Mouse (Mus musculus): ENCODE data around the gene Spib. TPM values are rescaled to one million over a fixed set of nuclear protein-coding genes. Genes with fewer than 3 reads are reported as not detected.
A peak's percentile ranks its signal among the peaks of the same experiment; 100 is the strongest.

Gene Spib
- total and polyA plus RNA-seq, 3 experiments = 0.31 to 0.58 (median 0.40) TPM

DNA sequence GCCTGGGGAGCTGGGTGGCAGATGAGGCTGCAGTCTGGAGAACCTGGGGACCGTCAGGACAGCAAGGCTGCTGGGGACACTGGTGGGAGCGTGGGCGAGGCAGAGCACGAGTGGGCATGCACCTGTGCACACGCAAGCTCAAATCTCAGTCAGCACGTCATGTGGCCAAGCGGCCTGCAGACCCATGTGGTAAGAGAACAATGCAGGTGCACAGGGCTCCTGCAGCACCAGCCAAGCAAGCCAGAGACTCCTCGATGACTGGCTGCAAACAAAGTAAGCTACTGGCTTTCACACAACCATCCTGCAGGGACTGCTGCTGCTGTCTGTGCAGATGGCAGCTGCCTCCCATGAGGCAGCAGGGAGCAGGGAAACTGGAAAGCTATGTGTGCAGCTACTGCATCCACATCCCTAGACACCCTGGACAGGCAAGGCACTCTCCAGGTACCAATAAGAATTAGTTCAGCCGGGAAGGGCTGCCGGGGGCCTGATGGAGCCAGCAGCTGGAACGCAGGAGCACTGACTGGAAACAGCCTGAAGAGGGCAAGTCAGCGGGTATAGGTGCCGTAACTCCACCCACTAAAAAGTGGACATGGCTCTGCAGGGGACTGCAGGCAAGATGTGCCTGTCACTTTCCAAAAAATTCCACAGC, 44.8 kb downstream of the Spib start:
- no peak for DNase-seq

DNA sequence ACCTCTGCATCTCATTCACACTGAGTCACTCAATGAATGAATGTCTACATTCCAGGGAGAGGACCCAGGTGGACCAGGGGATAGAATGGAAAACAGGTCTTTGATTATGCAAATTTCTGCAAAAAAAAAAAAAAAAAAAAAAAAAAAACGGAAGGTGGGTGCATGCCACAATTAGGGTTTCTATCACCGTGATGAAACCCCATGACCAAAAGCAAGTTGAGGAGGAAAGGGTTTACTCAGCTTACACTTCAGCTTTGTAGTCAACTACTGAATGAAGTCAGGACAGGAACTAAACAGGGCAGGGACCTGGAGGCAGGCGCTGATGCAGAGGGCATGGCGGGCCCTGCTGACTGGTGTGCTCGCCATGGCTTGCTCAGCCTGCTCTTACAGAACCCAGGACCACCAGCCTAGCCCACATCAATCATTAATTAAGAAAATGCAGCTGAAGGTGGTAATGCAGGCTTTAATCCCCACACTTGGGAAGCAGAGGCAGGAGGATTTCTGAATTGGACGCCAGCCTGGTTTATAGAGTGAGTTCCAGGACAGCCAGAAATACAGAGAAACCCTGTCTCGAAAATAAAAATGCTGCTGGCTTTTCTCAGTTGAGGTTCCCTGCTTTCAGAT, 46.2 kb downstream of the Spib start:
- DNase-seq = no peak

DNA sequence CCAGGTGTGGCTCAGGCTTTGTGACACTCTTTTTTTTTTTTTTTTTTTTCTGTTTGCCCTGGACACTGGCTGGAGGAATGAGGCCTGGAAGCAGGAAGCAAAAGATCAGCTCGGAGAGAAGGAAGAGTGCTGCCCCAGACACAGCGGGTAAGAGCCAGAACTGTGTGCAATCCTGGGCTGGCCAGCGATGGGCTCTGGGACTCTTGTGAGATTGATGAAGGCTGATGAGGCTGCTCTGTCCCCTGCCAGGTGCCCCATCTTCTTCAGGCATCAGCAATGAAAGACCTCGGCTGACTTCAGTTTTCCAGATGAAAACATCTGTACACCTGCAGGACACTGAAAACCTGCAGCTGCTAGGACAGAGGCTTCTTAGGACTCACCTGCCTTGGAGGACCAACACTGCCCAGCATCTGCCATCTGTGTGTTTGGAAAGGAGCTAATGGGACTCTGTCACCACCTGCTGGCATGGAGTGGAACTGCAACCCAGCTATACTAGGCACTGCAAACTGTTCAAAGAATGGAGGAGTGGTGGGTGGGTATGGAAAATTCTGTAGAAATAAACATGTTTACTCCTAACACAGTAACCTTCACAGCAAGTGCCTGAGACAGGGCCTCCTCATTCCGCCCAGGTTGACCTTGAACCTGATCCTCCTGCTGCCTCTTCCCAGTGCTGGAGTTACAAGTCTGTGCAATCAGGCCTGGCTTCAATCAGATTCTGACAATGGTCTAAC, 46.9 kb downstream of the Spib start:
- peak; percentile 68 for DNase-seq

DNA sequence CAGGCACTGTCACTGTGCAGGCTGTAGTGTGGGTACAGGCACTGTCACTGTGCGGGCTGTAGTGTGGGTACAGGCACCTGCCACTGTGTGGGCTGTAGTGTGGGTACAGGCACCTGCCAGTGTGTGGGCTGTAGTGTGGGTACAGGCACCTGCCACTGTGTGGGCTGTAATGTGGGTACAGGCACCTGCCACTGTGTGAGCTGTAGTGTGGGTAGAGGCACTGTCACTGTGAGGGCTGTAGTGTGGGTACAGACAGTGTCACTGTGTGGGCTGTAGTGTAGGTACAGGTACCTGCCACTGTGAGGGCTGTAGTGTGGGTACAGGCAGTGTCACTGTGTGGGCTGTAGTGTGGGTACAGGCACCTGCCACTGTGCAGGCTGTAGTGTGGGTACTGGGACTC, 47.8 kb downstream of the Spib start:
- no peak for DNase-seq

DNA sequence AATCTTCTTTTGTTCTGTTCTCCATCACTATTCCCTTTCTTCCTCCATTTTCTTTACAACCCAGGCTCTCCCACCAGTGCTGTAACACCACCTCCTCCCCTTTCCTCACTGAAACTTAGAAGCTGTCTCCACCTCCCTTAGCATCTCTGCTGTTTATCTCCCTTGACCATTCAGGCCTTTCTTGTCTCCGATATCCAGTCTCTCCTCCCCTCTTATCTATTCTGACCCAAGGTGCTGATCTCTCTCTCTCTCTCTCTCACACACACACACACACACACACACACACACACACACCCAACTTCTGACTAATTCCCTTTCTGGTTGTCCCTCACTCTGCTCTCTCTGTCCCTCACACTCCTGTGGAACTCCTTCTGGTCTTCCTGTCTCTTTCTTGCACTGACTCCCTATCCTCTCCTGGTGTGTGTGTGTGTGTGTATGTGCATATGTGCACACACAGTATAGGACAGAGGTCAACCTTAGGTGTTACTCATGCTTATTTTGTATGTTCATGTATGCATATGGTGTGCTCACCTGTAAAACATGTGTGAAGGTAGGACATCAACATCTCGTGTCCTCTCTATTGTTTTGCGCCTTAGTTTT, 48.9 kb downstream of the Spib start:
- DNase-seq = no peak

Small RNA genes lying within 50 kb of the gene (microRNA-seq; reads per million reads assigned to microRNA genes)
- gene Mir7053 = 0.22 to 0.41 reads per million in 2 experiments

Other genes starting within 250 kb of the Spib start
- gene Clec11a, start 225.2 kb downstream of the Spib start, total RNA-seq (2021) = 1 to 10 TPM; 4.6 to 5.1 TPM
- gene Clec11a, start 225.2 kb downstream of the Spib start, polyA plus RNA-seq (2012; rRNA removed) = 11.4 and 13.0 TPM in 2 replicates
- gene Shank1, start 221.8 kb downstream of the Spib start, total RNA-seq (2021) = 1 to 10 TPM; 8.0 to 9.1 TPM
- 2.5 and 2.9 TPM in 2 replicates for gene Shank1, start 221.8 kb downstream of the Spib start, polyA plus RNA-seq (2012; rRNA removed)
- 1 to 10 TPM; 4.8 to 6.2 TPM for gene Syt3, start 148.0 kb downstream of the Spib start, total RNA-seq (2021)
- 12.1 and 16.0 TPM in 2 replicates for gene Syt3, start 148.0 kb downstream of the Spib start, polyA plus RNA-seq (2012; rRNA removed)
- 1 to 10 TPM in 1 of 2 experiments, under 1 TPM in 1; 0.66 to 1.2 TPM for gene 1700008O03Rik, start 146.3 kb downstream of the Spib start, total RNA-seq (2021)
- 1.6 and 2.3 TPM in 2 replicates for gene 1700008O03Rik, start 146.3 kb downstream of the Spib start, polyA plus RNA-seq (2012; rRNA removed)
- gene Lrrc4b, start 103.1 kb downstream of the Spib start, total RNA-seq (2021) = 1 to 10 TPM; 5.1 to 8.5 TPM
- gene Lrrc4b, start 103.1 kb downstream of the Spib start, polyA plus RNA-seq (2012; rRNA removed) = 10.3 and 16.3 TPM in 2 replicates
- under 1 TPM in 1 of 2 experiments, not detected in 1; 0.75 TPM for gene Aspdh, start 66.7 kb downstream of the Spib start, total RNA-seq (2021)
- 0.91 and 2.4 TPM in 2 replicates for gene Aspdh, start 66.7 kb downstream of the Spib start, polyA plus RNA-seq (2012; rRNA removed)
- 10 to 100 TPM; 51.2 to 61.7 TPM for gene Josd2, start 64.1 kb downstream of the Spib start, total RNA-seq (2021)
- gene Josd2, start 64.1 kb downstream of the Spib start, polyA plus RNA-seq (2012; rRNA removed) = 171 and 179 TPM in 2 replicates
- 100 to 1,000 TPM in 1 of 2 experiments, 10 to 100 TPM in 1; 77.9 to 101 TPM for gene Emc10, start 35.5 kb downstream of the Spib start, total RNA-seq (2021)
- gene Emc10, start 35.5 kb downstream of the Spib start, polyA plus RNA-seq (2012; rRNA removed) = 516 and 555 TPM in 2 replicates
- 1 to 10 TPM; 8.3 to 9.1 TPM for gene Fam71e1, start 35.5 kb downstream of the Spib start, total RNA-seq (2021)
- gene Fam71e1, start 35.5 kb downstream of the Spib start, polyA plus RNA-seq (2012; rRNA removed) = 28.6 and 30.9 TPM in 2 replicates
- under 1 TPM in 1 of 2 experiments, not detected in 1; 0.24 TPM for gene Mybpc2, start 7.4 kb downstream of the Spib start, total RNA-seq (2021)
- gene Mybpc2, start 7.4 kb downstream of the Spib start, polyA plus RNA-seq (2012; rRNA removed) = not detected in 2 replicates
- 10 to 100 TPM in 1 of 2 experiments, 1 to 10 TPM in 1; 8.0 to 17.3 TPM for gene Pold1, start 16.8 kb upstream of the Spib start, total RNA-seq (2021)
- 27.3 and 31.0 TPM in 2 replicates for gene Pold1, start 16.8 kb upstream of the Spib start, polyA plus RNA-seq (2012; rRNA removed)
- gene Nr1h2, start 21.9 kb upstream of the Spib start, total RNA-seq (2021) = 100 to 1,000 TPM; 106 to 125 TPM
- gene Nr1h2, start 21.9 kb upstream of the Spib start, polyA plus RNA-seq (2012; rRNA removed) = 305 and 306 TPM in 2 replicates
- gene Napsa, start 40.3 kb upstream of the Spib start, total RNA-seq (2021) = 1 to 10 TPM in 1 of 2 experiments, under 1 TPM in 1; 0.55 to 1.3 TPM
- 2.2 TPM in 2 replicates for gene Napsa, start 40.3 kb upstream of the Spib start, polyA plus RNA-seq (2012; rRNA removed)
- gene Kcnc3, start 58.6 kb upstream of the Spib start, total RNA-seq (2021) = 1 to 10 TPM; 4.4 to 4.8 TPM
- 7.2 and 8.8 TPM in 2 replicates for gene Kcnc3, start 58.6 kb upstream of the Spib start, polyA plus RNA-seq (2012; rRNA removed)
- gene Myh14, start 138.8 kb upstream of the Spib start, total RNA-seq (2021) = 1 to 10 TPM; 3.2 to 5.6 TPM
- gene Myh14, start 138.8 kb upstream of the Spib start, polyA plus RNA-seq (2012; rRNA removed) = 1.2 and 1.7 TPM in 2 replicates
- gene Izumo2, start 176.7 kb upstream of the Spib start, total RNA-seq (2021) = not detected
- gene Izumo2, start 176.7 kb upstream of the Spib start, polyA plus RNA-seq (2012; rRNA removed) = not detected in 2 replicates
- gene Vrk3, start 216.3 kb upstream of the Spib start, total RNA-seq (2021) = 10 to 100 TPM; 49.2 to 61.1 TPM
- gene Vrk3, start 216.3 kb upstream of the Spib start, polyA plus RNA-seq (2012; rRNA removed) = 44.1 and 48.4 TPM in 2 replicates
- gene Zfp473, start 219.0 kb upstream of the Spib start, total RNA-seq (2021) = under 1 TPM; 0.41 to 0.43 TPM
- 0.01 and 0.07 TPM in 2 replicates for gene Zfp473, start 219.0 kb upstream of the Spib start, polyA plus RNA-seq (2012; rRNA removed)

Data from adrenal gland, adult 2 months (tissue).